Mouse (Mus musculus): ENCODE measurements around the gene Elmo2.

Gene Elmo2

DNA sequence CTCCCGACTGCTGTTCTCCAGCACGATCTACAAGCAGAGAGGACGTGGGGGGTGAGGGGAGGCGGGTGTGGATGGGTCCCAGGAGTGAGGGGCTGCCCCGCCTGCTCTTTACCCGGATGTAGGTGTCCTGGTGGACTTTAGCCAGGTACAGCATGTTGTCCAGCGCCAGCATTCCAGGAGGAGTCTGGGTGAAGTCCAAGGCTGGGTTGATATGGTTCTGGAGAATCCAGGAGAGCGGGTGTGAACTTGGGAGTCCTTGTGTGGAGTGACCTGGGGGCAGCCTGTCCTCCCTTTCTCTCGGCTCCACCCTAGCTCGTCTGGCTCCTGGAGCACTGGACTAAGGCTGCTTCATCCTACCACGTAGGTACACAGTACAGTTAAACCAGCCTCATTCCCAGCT lies 28.9 kb downstream of the Elmo2 start:
- no peak for DNase-seq (ENCODE audit: low read depth in 2 of 2, low spot score in 2 of 2)

- DNase-seq (ENCODE audit: low read depth in 2 of 2, low spot score in 2 of 2): no peak
These were observed 29.7 kb downstream of the Elmo2 start for GRCm38 (mm10) chr2:165296571-165296970.

GRCm38 (mm10) chr2:165288315-165289031 lies 37.8 kb downstream of the Elmo2 start:
- no peak for DNase-seq (ENCODE audit: low read depth in 2 of 2, low spot score in 2 of 2)

DNA sequence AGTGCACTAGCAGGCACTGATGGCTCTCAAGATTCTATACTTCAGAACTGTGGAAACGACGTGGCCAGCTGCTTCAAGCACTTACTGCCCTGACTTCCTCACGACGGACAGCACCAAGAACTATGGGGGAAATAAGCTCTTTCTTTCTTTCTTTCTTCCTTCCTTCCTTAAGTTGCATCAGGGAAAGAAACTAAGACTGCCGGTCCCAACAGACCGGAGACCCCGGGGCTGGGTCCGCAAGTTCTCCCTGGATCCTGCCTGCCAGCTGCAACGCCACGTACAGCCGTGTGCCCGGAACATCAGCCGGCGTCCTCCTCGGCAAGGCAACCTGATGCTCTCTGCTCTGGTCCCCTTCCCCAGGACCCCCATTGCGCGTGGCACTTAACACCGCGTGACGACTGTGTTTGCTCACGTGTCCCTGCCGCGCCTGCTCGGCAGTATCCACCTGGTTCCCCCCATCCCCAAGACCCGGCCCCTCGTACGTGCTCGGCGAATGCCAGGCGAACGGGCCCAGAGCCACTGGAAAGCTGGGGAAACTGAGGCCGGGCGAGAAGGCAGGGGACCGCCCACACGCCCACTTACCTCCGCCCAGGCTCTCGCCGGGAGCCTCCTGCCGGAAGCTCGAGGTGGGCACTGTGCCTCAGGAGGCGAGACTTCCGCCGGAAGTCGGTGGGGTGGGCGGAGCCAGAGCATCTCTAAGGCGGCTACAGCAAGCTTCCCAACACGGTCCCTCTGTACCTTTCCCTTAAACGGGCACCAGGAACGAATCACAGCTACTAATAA lies 38.9 kb downstream of the Elmo2 start, which contains the start of gene Slc35c2:
Gene Slc35c2 (minus strand): TSS at position 668 of the 783 bp plus-strand sequence.
- DNase-seq (ENCODE audit: low read depth in 2 of 2, low spot score in 2 of 2): peak; percentile 71 to 85

GRCm38 (mm10) chr2:165286361-165287201 lies 39.7 kb downstream of the Elmo2 start:
- peak in 1 of 2 experiments; percentile 14 for DNase-seq (ENCODE audit: low read depth in 2 of 2, low spot score in 2 of 2)

- DNase-seq (ENCODE audit: low read depth in 2 of 2, low spot score in 2 of 2): peak in 1 of 2 experiments; percentile 24
These were observed 40.7 kb downstream of the Elmo2 start for GRCm38 (mm10) chr2:165285621-165286020.

DNA sequence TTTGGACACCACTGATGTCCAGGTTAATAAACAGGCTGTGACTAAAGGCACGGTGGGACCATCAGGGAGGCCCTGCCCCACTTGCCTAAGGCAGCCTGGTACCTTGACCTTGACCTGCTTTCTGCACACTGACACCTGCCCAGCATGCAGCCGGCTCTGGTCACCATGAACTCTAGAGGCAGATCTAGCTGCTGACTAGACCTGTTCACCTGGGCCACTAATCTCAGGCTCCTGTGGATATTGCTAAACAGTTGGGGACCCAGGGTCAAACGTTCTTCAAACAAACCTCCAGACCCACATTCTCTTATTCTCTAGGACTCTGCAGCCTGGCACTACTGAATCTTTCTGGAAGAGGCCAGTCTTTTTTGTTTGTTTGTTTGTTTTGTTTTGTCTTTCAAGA lies 41.2 kb downstream of the Elmo2 start:
- no peak for DNase-seq (ENCODE audit: low read depth in 2 of 2, low spot score in 2 of 2)

DNA sequence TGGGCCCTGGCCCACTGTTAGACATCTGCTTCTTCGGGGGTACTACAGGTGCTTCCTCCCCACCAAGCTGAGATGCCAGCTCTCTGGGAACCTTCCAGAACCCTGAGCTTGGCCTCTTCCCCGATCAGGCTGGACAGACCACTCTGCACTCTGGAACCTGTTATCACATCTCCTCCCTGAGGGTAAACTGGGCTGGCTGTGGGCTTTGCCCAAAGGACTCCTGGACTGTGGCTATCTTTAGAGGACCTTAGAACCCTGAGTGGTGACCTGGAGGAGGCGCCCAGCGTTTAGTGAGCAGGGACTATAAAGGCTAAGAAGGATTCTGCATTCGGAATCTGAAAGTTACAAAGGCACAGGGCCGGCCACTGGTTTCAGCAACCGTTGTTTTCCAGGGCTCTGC lies 41.9 kb downstream of the Elmo2 start:
- no peak for DNase-seq (ENCODE audit: low read depth in 2 of 2, low spot score in 2 of 2)

- DNase-seq (ENCODE audit: low read depth in 2 of 2, low spot score in 2 of 2): no peak
These were observed 42.6 kb downstream of the Elmo2 start for GRCm38 (mm10) chr2:165283644-165284043.

- DNase-seq (ENCODE audit: low read depth in 2 of 2, low spot score in 2 of 2): no peak
These were observed 44.4 kb downstream of the Elmo2 start for GRCm38 (mm10) chr2:165281779-165282311.

- no peak for DNase-seq (ENCODE audit: low read depth in 2 of 2, low spot score in 2 of 2)
These were observed 46.9 kb downstream of the Elmo2 start for GRCm38 (mm10) chr2:165279351-165279750.

DNA sequence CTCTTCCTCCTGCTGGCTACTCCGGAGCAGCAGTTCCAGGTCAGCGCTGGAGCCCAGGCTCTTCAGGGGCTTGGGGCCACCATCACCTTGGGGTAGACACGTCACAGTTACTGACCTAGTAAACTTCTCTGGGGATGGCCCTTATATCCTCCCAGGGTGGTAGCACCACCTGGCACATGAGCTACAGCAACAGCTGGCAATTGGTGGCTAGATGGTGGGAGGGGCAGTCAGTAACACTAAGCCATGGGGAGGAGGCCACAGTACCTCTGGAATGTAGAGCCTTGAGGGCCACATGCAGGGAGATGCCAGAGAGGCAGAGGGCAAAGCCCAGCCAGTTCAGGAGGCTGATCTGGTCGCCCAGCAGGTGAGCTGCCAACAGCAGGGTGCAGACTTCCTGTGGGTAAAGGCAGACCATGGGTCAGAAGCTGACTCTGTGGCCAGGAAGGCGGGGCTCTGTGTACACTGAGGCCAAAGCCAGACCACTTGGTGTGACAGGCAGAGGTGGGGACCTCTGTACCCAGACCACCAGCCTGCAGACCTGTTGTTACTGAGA lies 49.0 kb downstream of the Elmo2 start:
- no peak for DNase-seq (ENCODE audit: low read depth in 2 of 2, low spot score in 2 of 2)

DNA sequence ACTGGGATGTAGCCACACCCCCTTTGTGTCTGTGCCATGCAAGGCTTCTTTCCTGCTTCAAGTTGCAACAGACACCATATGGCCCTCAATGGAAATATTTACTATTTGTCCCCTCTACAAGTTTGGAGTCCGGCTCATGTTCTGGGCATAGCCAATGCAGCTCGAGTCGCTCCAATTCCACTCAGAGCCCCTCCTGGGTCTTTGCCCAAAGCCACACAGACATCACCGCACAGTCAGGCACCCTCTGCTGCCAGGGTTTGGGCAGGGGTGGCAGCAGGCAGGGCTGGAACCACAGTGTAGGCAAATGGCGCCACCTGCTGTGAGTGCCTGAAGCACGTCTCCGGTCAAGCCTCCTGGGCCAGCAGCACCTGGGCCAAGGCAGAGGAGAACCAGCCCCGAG lies 50.5 kb downstream of the Elmo2 start:
- peak in 1 of 2 experiments; percentile 20 for DNase-seq (ENCODE audit: low read depth in 2 of 2, low spot score in 2 of 2)

- no peak for DNase-seq (ENCODE audit: low read depth in 2 of 2, low spot score in 2 of 2)
These were observed 51.1 kb downstream of the Elmo2 start for GRCm38 (mm10) chr2:165275124-165275640.

GRCm38 (mm10) chr2:165273589-165273988 lies 52.7 kb downstream of the Elmo2 start:
- DNase-seq (ENCODE audit: low read depth in 2 of 2, low spot score in 2 of 2): no peak

DNA sequence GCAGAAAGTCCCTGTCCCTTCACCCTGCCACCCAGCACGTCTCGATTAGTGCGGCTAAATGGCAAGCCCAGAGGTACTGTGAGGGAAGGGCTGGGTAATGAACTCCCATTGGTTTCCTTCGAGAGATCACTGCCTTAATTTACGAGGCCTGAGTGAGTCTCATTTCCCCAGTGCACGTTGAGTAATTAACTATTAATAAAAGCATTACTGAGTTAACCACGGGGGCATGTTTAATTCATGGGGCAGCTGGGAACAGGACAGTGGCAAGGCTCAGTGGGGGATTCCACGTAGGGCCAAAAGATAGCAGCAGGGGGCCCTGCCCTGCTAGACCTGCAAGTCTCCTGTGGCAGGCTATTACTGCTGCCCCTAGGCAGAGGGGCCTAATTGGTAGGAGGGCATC lies 55.0 kb downstream of the Elmo2 start:
- DNase-seq (ENCODE audit: low read depth in 2 of 2, low spot score in 2 of 2): no peak

GRCm38 (mm10) chr2:165270858-165271257 lies 55.4 kb downstream of the Elmo2 start:
- DNase-seq (ENCODE audit: low read depth in 2 of 2, low spot score in 2 of 2): no peak

DNA sequence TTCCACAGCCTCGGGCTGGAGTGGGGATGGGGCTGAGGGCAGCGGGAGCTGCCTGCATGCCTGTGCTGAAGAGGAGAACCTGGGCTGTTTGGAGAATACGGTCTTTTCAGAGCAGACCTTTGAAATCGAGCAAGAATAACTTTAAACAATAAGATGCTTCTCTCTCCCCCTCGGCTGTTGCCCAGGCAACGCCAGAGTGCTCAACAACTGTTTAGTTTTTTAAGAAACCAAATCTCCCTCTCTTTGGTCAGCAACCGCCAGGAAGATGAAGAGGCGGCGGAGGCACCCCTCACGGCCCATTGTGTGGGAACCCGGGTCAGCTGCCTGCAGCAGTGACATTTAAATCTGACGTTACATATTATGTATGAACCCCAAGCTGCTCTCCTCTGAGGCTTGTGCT lies 59.5 kb downstream of the Elmo2 start:
- no peak for DNase-seq (ENCODE audit: low read depth in 2 of 2, low spot score in 2 of 2)

DNA sequence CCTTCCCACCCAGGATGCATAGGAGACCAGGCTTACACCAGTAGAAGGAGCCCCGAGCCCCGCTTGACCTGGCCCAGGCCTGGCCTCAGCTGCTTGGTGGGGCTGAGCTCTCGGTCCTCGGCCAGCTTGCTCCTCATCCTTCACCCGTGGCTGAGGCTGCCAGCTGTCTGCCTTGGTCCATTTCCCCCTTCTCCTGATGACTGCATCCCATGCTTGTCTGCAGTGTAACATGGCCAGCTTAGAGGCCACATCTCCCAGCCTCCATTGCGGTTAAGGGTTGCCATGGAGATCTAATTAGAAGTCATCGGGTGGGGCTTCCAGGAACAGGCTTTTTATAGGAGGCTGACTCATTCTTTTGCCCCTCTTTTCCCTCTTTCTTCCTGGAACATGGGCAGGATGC lies 62.4 kb downstream of the Elmo2 start:
- DNase-seq (ENCODE audit: low read depth in 2 of 2, low spot score in 2 of 2): no peak

GRCm38 (mm10) chr2:165262274-165262990 lies 63.8 kb downstream of the Elmo2 start:
- no peak for DNase-seq (ENCODE audit: low read depth in 2 of 2, low spot score in 2 of 2)
